Mouse (Mus musculus) heart, embryonic 14.5 days (tissue): ENCODE results near the gene Gm3542. TPM values are rescaled to one million over a fixed set of nuclear protein-coding genes. Genes with fewer than 3 reads are reported as not detected.
"Not testable (repeated sequence)": the region's sequence is repeated elsewhere in the genome, so short reads cannot be mapped to it uniquely, and the experiment has no call there.

Source experiments
- ATAC-seq: fragments of 200-750 bp; cut with Nextera tagmentation; 2 replicates; pipeline ENCODE4 v1.8.0; 2017; ENCODE audit warnings: low read depth, moderate TSS enrichment; ENCODE audit not compliant: insufficient number of reproducible peaks, insufficient read depth, low FRiP score
- H3K27ac ChIP-seq, 2 experiments: fragments of 200-500 bp in 1 of 2; fragments of 300-500 bp in 1 of 2; sonication (generic) in 1 of 2; replicated peaks in 1 of 2; 2 replicates each; pipeline ENCODE4 v1.5.1; 2012 to 2014; ENCODE audit warnings: low read depth in 2 of 2, low read length in 2 of 2, control low read depth in 1 of 2, mild to moderate bottlenecking in 1 of 2, mixed read lengths in 1 of 2; ENCODE audit not compliant: control insufficient read depth in 1 of 2, insufficient read depth in 1 of 2
- H3K27me3 ChIP-seq: fragments of 300-500 bp; sonication (generic); 2 replicates; pipeline ENCODE4 v1.6.1; 2014; ENCODE audit warnings: mild to moderate bottlenecking, low read length, control low read depth; ENCODE audit not compliant: control insufficient read depth, insufficient read depth
- H3K36me3 ChIP-seq: fragments of 300-500 bp; sonication (generic); 2 replicates; pipeline ENCODE4 v1.6.1; 2014; ENCODE audit warnings: mild to moderate bottlenecking, control low read depth, low read length, mixed read lengths; ENCODE audit not compliant: control insufficient read depth, insufficient read depth
- H3K4me1 ChIP-seq, 2 experiments: fragments of 200-500 bp in 1 of 2; fragments of 300-500 bp in 1 of 2; sonication (generic) in 1 of 2; 2 replicates each; pipeline ENCODE4 v1.6.1; 2012 to 2014; ENCODE audit warnings: low read length in 2 of 2, control low read depth in 1 of 2, mixed read lengths in 1 of 2; ENCODE audit not compliant: control insufficient read depth in 2 of 2, insufficient read depth in 2 of 2
- H3K4me2 ChIP-seq: fragments of 300-500 bp; sonication (generic); 2 replicates; pipeline ENCODE4 v1.6.1; 2014; ENCODE audit warnings: mild to moderate bottlenecking, low read length
- H3K4me3 ChIP-seq, 2 experiments: fragments of 200-500 bp in 1 of 2; fragments of 300-500 bp in 1 of 2; sonication (generic) in 1 of 2; 2 replicates each; pipeline ENCODE4 v1.5.1; 2012 to 2014; ENCODE audit warnings: low read length in 2 of 2, mild to moderate bottlenecking in 2 of 2, control low read depth in 1 of 2, low read depth in 1 of 2, moderate library complexity in 1 of 2; ENCODE audit not compliant: control insufficient read depth in 1 of 2, insufficient read depth in 1 of 2
- H3K9ac ChIP-seq: fragments of 300-500 bp; sonication (generic); 2 replicates; pipeline ENCODE4 v1.6.1; 2014; ENCODE audit warnings: mild to moderate bottlenecking, low read length
- H3K9me3 ChIP-seq: fragments of 300-500 bp; sonication (generic); 2 replicates; pipeline ENCODE4 v1.6.1; 2016; ENCODE audit warnings: low read length, control low read depth; ENCODE audit not compliant: control insufficient read depth
- WGBS: fragments of 180-500 bp; shearing (Covaris S2); extraction: QIAGEN DNeasy Blood & Tissue Kit; methylation state at CpG from one replicate; pipeline ENCODE4 v1.1.7; 2014; 5-methylcytosine and 5-hydroxymethylcytosine counted together
- polyA plus RNA-seq: library from polyadenylated mRNA; unstranded; fragments of >200 nt; fragmentation: Nextera tagmentation; extraction: Ambion mirVana; gene quantifications from 2 replicates; pipeline ENCODE4 v1.2.1, GENCODE M21; 2014

The Gm3542 gene
- polyA plus RNA-seq = not detected in 2 replicates

- not testable (repeated sequence) for H3K27me3 ChIP-seq, ATAC-seq, H3K9ac ChIP-seq, H3K9me3 ChIP-seq, H3K4me2 ChIP-seq, H3K4me3 ChIP-seq, H3K36me3 ChIP-seq, H3K27ac ChIP-seq, H3K4me1 ChIP-seq
- no CpG with 5 or more reads among the region's 2 CpGs for WGBS
These were observed at the start of gene Gm3542 for GRCm38 (mm10) chr14:5334828-5335227. Gene Gm3542, minus strand, starts transcription at chr14:5334928.

Other genes starting within 250 kb of the Gm3542 start
- not detected in 2 replicates for gene Gm8279, start 203.4 kb downstream of the Gm3542 start, polyA plus RNA-seq
- not detected in 2 replicates for gene Gm3317, start 170.4 kb downstream of the Gm3542 start, polyA plus RNA-seq
- gene Gm8271, start 149.1 kb downstream of the Gm3542 start, polyA plus RNA-seq = not detected in 2 replicates
- not detected in 2 replicates for gene Gm3526, start 74.3 kb downstream of the Gm3542 start, polyA plus RNA-seq
- not detected in 2 replicates for gene Gm3500, start 54.1 kb upstream of the Gm3542 start, polyA plus RNA-seq
- 0.30 TPM in 1 of 2 replicates, not detected in the other for gene Gm3194, start 120.5 kb upstream of the Gm3542 start, polyA plus RNA-seq
- gene Gm8246, start 142.9 kb upstream of the Gm3542 start, polyA plus RNA-seq = not detected in 2 replicates
- not detected in 2 replicates for gene Gm3187, start 149.3 kb upstream of the Gm3542 start, polyA plus RNA-seq
- gene Gm3488, start 166.7 kb upstream of the Gm3542 start, polyA plus RNA-seq = 0.15 and 1.6 TPM in 2 replicates
- not detected in 2 replicates for gene Gm3532, start 203.6 kb upstream of the Gm3542 start, polyA plus RNA-seq